Mouse (Mus musculus): ENCODE measurements around the gene Lins1. TPM values are rescaled to one million over a fixed set of nuclear protein-coding genes. Genes with fewer than 3 reads are reported as not detected.

Lins1 gene
- polyA plus RNA-seq (2015; fragmentation: Nextera tagmentation; extraction: Ambion mirVana): 22.4 and 23.3 TPM in 2 replicates

- peak within 1 kb of the TSS; percentile 85 for H3K9ac ChIP-seq
- H3K9me3 ChIP-seq: no peaks in the 10 kb centered on the region
- WGBS: under 1% methylated on average over 52 of the region's 52 CpGs
- H3K27ac ChIP-seq: peak within 1 kb of the TSS; percentile 91
- peak within 1 kb of the TSS; percentile 80 for H3K4me3 ChIP-seq
- peak; percentile 99 for ATAC-seq (ENCODE audit: insufficient number of reproducible peaks, insufficient read depth, low FRiP score, low TSS enrichment, low read depth)
- H3K27me3 ChIP-seq: no peaks in the 10 kb centered on the region
- H3K36me3 ChIP-seq: peaks cover 3% of the 10 kb centered on the region; the same call in 1 of the 2 replicates
- H3K4me1 ChIP-seq: peaks cover 16% of the 10 kb centered on the region
- H3K4me2 ChIP-seq: peak within 1 kb of the TSS; percentile 80
Measured at GRCm38 (mm10) chr7:66689620-66690360, at the start of gene Lins1. TSS of gene Lins1 (plus strand) at chr7:66689889.

GRCm38 (mm10) chr7:66645736-66646135, 44.0 kb upstream of the Lins1 start:
- Histone ChIP-seq H3K27ac (no peak overlapping the region), H3K9ac (no peak overlapping the region), H3K4me1 (0 out of 2 replicates have a peak, but pooled peaks cover 9% of the 10 kb centered on the region), H3K4me3 (no peak overlapping the region), H3K36me3 (peaks cover 21% of the 10 kb centered on the region), H3K27me3 (no peaks in the 10 kb centered on the region), H3K9me3 (no peaks in the 10 kb centered on the region), H3K4me2 (no peak overlapping the region)
- ATAC-seq (ENCODE audit: insufficient number of reproducible peaks, insufficient read depth, low FRiP score, low TSS enrichment, low read depth): no peak
- WGBS: 96% methylated on average over 2 of the region's 2 CpGs

- no peaks in the 10 kb centered on the region for H3K27me3 ChIP-seq
- H3K36me3 ChIP-seq: peaks cover 30% of the 10 kb centered on the region
- no peak overlapping the region for H3K27ac ChIP-seq
- no peak overlapping the region for H3K4me2 ChIP-seq
- ATAC-seq (ENCODE audit: insufficient number of reproducible peaks, insufficient read depth, low FRiP score, low TSS enrichment, low read depth): no peak
- no peak overlapping the region for H3K4me3 ChIP-seq
- 61% methylated on average over 2 of the region's 2 CpGs for WGBS
- no peak overlapping the region for H3K9ac ChIP-seq
- no peaks in the 10 kb centered on the region for H3K9me3 ChIP-seq
- 0 out of 2 replicates have a peak, but pooled peaks cover 15% of the 10 kb centered on the region for H3K4me1 ChIP-seq
Measured at GRCm38 (mm10) chr7:66649181-66649580, 40.5 kb upstream of the Lins1 start.

- no peak for ATAC-seq (ENCODE audit: insufficient number of reproducible peaks, insufficient read depth, low FRiP score, low TSS enrichment, low read depth)
- Histone ChIP-seq H3K4me2 (no peak overlapping the region), H3K9me3 (no peaks in the 10 kb centered on the region), H3K4me3 (no peak overlapping the region), H3K4me1 (0 out of 2 replicates have a peak, but pooled peaks cover 15% of the 10 kb centered on the region), H3K27ac (no peak overlapping the region), H3K36me3 (peaks cover 45% of the 10 kb centered on the region), H3K27me3 (no peaks in the 10 kb centered on the region), H3K9ac (no peak overlapping the region)
- WGBS: 77% methylated on average over 5 of the region's 5 CpGs
Measured at GRCm38 (mm10) chr7:66650883-66651282, 38.8 kb upstream of the Lins1 start.

GRCm38 (mm10) chr7:66652216-66652615, 37.5 kb upstream of the Lins1 start:
- Histone ChIP-seq H3K9ac (no peak overlapping the region), H3K4me2 (no peak overlapping the region), H3K36me3 (peaks cover 50% of the 10 kb centered on the region), H3K27ac (no peak overlapping the region), H3K4me3 (no peak overlapping the region), H3K27me3 (no peaks in the 10 kb centered on the region), H3K4me1 (0 out of 2 replicates have a peak, but pooled peaks cover 15% of the 10 kb centered on the region), H3K9me3 (no peaks in the 10 kb centered on the region)
- ATAC-seq (ENCODE audit: insufficient number of reproducible peaks, insufficient read depth, low FRiP score, low TSS enrichment, low read depth): no peak
- WGBS: 85% methylated on average over 4 of the region's 4 CpGs

- Histone ChIP-seq H3K27me3 (no peaks in the 10 kb centered on the region), H3K36me3 (peaks cover 53% of the 10 kb centered on the region), H3K27ac (no peak overlapping the region), H3K9me3 (no peaks in the 10 kb centered on the region), H3K9ac (no peak overlapping the region), H3K4me3 (no peak overlapping the region), H3K4me2 (no peak overlapping the region), H3K4me1 (0 out of 2 replicates have a peak, but pooled peaks cover 15% of the 10 kb centered on the region)
- WGBS: 85% methylated on average over 9 of the region's 9 CpGs
- no peak for ATAC-seq (ENCODE audit: insufficient number of reproducible peaks, insufficient read depth, low FRiP score, low TSS enrichment, low read depth)
Measured at GRCm38 (mm10) chr7:66653596-66653995, 36.1 kb upstream of the Lins1 start.

GRCm38 (mm10) chr7:66655471-66655870, 34.2 kb upstream of the Lins1 start:
- no peak for ATAC-seq (ENCODE audit: insufficient number of reproducible peaks, insufficient read depth, low FRiP score, low TSS enrichment, low read depth)
- H3K36me3 ChIP-seq: peaks cover 65% of the 10 kb centered on the region
- 86% methylated on average over 9 of the region's 9 CpGs for WGBS

GRCm38 (mm10) chr7:66660291-66660690, 29.4 kb upstream of the Lins1 start:
- ATAC-seq (ENCODE audit: insufficient number of reproducible peaks, insufficient read depth, low FRiP score, low TSS enrichment, low read depth): no peak
- H3K9ac ChIP-seq: no peak overlapping the region
- peaks cover 44% of the 10 kb centered on the region for H3K36me3 ChIP-seq
- no peak overlapping the region for H3K4me2 ChIP-seq
- peaks cover 9% of the 10 kb centered on the region for H3K4me1 ChIP-seq
- WGBS: 68% methylated on average over 7 of the region's 7 CpGs
- H3K27ac ChIP-seq: no peak overlapping the region
- H3K27me3 ChIP-seq: no peaks in the 10 kb centered on the region
- H3K4me3 ChIP-seq: no peak overlapping the region
- no peaks in the 10 kb centered on the region for H3K9me3 ChIP-seq

More at GRCm38 (mm10) chr7:66655471-66655870, 34.2 kb upstream of the Lins1 start:
- Histone ChIP-seq H3K9me3 (no peaks in the 10 kb centered on the region), H3K4me2 (no peak overlapping the region), H3K4me1 (peaks cover 11% of the 10 kb centered on the region), H3K9ac (no peak overlapping the region), H3K4me3 (no peak overlapping the region), H3K27ac (no peak overlapping the region), H3K27me3 (no peaks in the 10 kb centered on the region)

GRCm38 (mm10) chr7:66660972-66661371, 28.7 kb upstream of the Lins1 start:
- Histone ChIP-seq H3K36me3 (peaks cover 39% of the 10 kb centered on the region), H3K4me1 (peaks cover 9% of the 10 kb centered on the region), H3K27me3 (no peaks in the 10 kb centered on the region), H3K4me2 (no peak overlapping the region), H3K27ac (no peak overlapping the region; the same call in 1 of the 2 replicates), H3K9me3 (no peaks in the 10 kb centered on the region), H3K4me3 (no peak overlapping the region), H3K9ac (no peak overlapping the region)
- 78% methylated on average over 8 of the region's 8 CpGs for WGBS
- no peak for ATAC-seq (ENCODE audit: insufficient number of reproducible peaks, insufficient read depth, low FRiP score, low TSS enrichment, low read depth)

- Histone ChIP-seq H3K9ac (no peak overlapping the region), H3K36me3 (peaks cover 39% of the 10 kb centered on the region), H3K27ac (no peak overlapping the region), H3K27me3 (no peaks in the 10 kb centered on the region), H3K4me2 (peak overlapping the region; percentile 38), H3K4me1 (peaks cover 9% of the 10 kb centered on the region), H3K4me3 (no peak overlapping the region), H3K9me3 (no peaks in the 10 kb centered on the region)
- WGBS: 15% methylated on average over 8 of the region's 8 CpGs
- no peak for ATAC-seq (ENCODE audit: insufficient number of reproducible peaks, insufficient read depth, low FRiP score, low TSS enrichment, low read depth)
Measured at GRCm38 (mm10) chr7:66661572-66661971, 28.1 kb upstream of the Lins1 start.

- H3K4me2 ChIP-seq: no peak overlapping the region
- no peak overlapping the region for H3K9ac ChIP-seq
- H3K4me3 ChIP-seq: no peak overlapping the region
- no peak for ATAC-seq (ENCODE audit: insufficient number of reproducible peaks, insufficient read depth, low FRiP score, low TSS enrichment, low read depth)
- WGBS: 89% methylated on average over 3 of the region's 3 CpGs
- peaks cover 29% of the 10 kb centered on the region for H3K36me3 ChIP-seq
- no peak overlapping the region for H3K27ac ChIP-seq
- peaks cover 9% of the 10 kb centered on the region for H3K4me1 ChIP-seq
- peaks cover 5% of the 10 kb centered on the region for H3K9me3 ChIP-seq
- H3K27me3 ChIP-seq: no peaks in the 10 kb centered on the region
Measured at GRCm38 (mm10) chr7:66663548-66663947, 26.1 kb upstream of the Lins1 start.

- no peak overlapping the region for H3K27ac ChIP-seq
- peaks cover 38% of the 10 kb centered on the region for H3K36me3 ChIP-seq
- no peak overlapping the region for H3K9ac ChIP-seq
- no peak overlapping the region for H3K4me2 ChIP-seq
- H3K4me3 ChIP-seq: no peak overlapping the region
- no peaks in the 10 kb centered on the region for H3K27me3 ChIP-seq
- peaks cover 15% of the 10 kb centered on the region for H3K9me3 ChIP-seq
- no peaks in the 10 kb centered on the region for H3K4me1 ChIP-seq
- ATAC-seq (ENCODE audit: insufficient number of reproducible peaks, insufficient read depth, low FRiP score, low TSS enrichment, low read depth): no peak
Measured at GRCm38 (mm10) chr7:66667064-66667463, 22.6 kb upstream of the Lins1 start.
